Mouse (Mus musculus) hindbrain, postnatal 0 days (tissue): ENCODE data around the gene Sgms1. TPM values are rescaled to one million over a fixed set of nuclear protein-coding genes. Genes with fewer than 3 reads are reported as not detected.

ENCODE experiments used
- ATAC-seq: fragments of 200-750 bp; cut with Nextera tagmentation; 2 replicates; pipeline ENCODE4 v1.8.0; 2017; ENCODE audit warnings: mild to moderate bottlenecking, moderate TSS enrichment, moderate library complexity
- DNase-seq: peaks from one replicate; pipeline ENCODE4 v3.0.0-alpha.2; 2015; ENCODE audit warnings: low spot score
- H3K27ac ChIP-seq: fragments of 300-500 bp; sonication (generic); 2 replicates; pipeline ENCODE4 v1.5.1; 2014; ENCODE audit warnings: mild to moderate bottlenecking
- H3K27me3 ChIP-seq: fragments of 300-500 bp; sonication (generic); 2 replicates; pipeline ENCODE4 v1.6.1; 2014; ENCODE audit warnings: low read length, mixed read lengths; ENCODE audit not compliant: insufficient read depth
- H3K36me3 ChIP-seq: fragments of 300-500 bp; sonication (generic); 2 replicates; pipeline ENCODE4 v1.6.1; 2014; ENCODE audit warnings: low read length, mixed read lengths; ENCODE audit not compliant: insufficient read depth
- H3K4me1 ChIP-seq: fragments of 300-500 bp; sonication (generic); 2 replicates; pipeline ENCODE4 v1.6.1; 2014; ENCODE audit warnings: antibody characterized with exemption, low read length, mixed read lengths; ENCODE audit not compliant: insufficient read depth
- H3K4me2 ChIP-seq: fragments of 300-500 bp; sonication (generic); 2 replicates; pipeline ENCODE4 v1.6.1; 2014; ENCODE audit warnings: low read depth, mild to moderate bottlenecking, low read length, moderate library complexity, mixed read lengths
- H3K4me3 ChIP-seq: fragments of 300-500 bp; sonication (generic); 2 replicates; pipeline ENCODE4 v1.5.1; 2014; ENCODE audit warnings: low read length
- H3K9ac ChIP-seq: fragments of 300-500 bp; sonication (generic); replicated peaks from 2 replicates; pipeline ENCODE4 v1.6.1; 2014; ENCODE audit warnings: mild to moderate bottlenecking, low read length, moderate library complexity, mixed read lengths
- H3K9me3 ChIP-seq: fragments of 300-500 bp; sonication (generic); 2 replicates; pipeline ENCODE4 v1.6.1; 2016; ENCODE audit warnings: low read length, mixed read lengths
- CTCF ChIP-seq: IDR thresholded peaks from 2 replicates; pipeline ENCODE4 v1.5.1; 2016; ENCODE audit warnings: antibody characterized with exemption, control low read depth, low read depth
- WGBS: fragments of 180-500 bp; shearing (Covaris S2); extraction: QIAGEN DNeasy Blood & Tissue Kit; methylation state at CpG from one replicate; pipeline ENCODE4 v1.1.7; 2014; 5-methylcytosine and 5-hydroxymethylcytosine counted together
- polyA plus RNA-seq: library from polyadenylated mRNA; unstranded; fragments of >200 nt; fragmentation: Nextera tagmentation; extraction: Ambion mirVana; gene quantifications from 2 replicates; pipeline ENCODE4 v1.2.1, GENCODE M21; 2015
- total RNA-seq: library from RNA; depleted of rRNA; stranded (reverse); fragments of >200 nt; gene quantifications from 2 replicates; pipeline ENCODE4 v1.2.3, GENCODE M21; 2014

Sgms1 gene
- total and polyA plus RNA-seq, 2 experiments from 2014 or later, result 23.2 to 32.5 TPM

DNA sequence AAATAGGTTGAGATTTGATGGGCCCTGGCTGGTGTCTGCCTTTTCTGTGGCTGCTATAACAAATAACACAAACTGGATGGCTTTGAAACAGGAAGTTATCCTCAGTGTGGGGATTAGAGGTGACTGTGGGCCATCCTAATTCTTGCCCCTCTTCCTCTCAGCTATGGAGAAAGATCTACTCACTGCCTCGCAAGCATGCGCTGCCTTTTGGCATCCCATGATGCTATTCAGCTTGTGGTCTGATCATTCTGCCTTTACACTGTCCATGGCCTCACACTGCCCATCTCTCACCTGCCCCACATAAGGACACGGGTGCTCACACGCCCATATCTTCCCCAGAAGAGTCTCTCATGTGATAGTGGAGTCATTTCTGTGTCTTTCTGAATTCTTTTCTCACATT, 213.5 kb downstream of the Sgms1 start:
- H3K9ac ChIP-seq, result no peak overlapping the region
- H3K4me2 ChIP-seq, result no peak overlapping the region
- H3K27me3 ChIP-seq, result no peaks in the 10 kb centered on the region
- TF ChIP-seq CTCF, result no peak
- H3K36me3 ChIP-seq, result no peaks in the 10 kb centered on the region
- no peaks in the 10 kb centered on the region for H3K4me1 ChIP-seq
- H3K27ac ChIP-seq, result no peak overlapping the region
- no peak overlapping the region for H3K4me3 ChIP-seq
- H3K9me3 ChIP-seq, result no peaks in the 10 kb centered on the region
- DNase-seq (no peak), ATAC-seq (no peak)
- 94% methylated on average over 4 of the region's 4 CpGs for WGBS

DNA sequence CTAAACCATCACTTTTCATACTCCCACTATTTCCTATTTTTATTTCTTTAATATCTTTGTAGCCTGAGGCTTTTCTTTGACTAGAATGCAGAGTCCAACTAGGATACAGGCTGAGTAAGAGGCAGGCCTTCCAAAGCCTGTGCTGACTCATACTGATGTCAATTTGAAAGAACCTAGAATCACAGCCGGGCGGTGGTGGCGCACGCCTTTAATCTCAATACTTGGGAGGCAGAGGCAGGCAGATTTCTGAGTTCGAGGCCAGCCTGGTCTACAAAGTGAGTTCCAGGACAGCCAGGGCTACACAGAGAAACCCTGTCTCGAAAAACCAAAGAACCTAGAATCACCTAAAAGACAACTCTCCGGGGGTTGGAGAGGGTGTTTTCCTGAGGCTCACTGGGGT, 214.5 kb downstream of the Sgms1 start:
- no peak overlapping the region for H3K4me2 ChIP-seq
- H3K4me1 ChIP-seq, result no peaks in the 10 kb centered on the region
- no peaks in the 10 kb centered on the region for H3K9me3 ChIP-seq
- no peak overlapping the region for H3K4me3 ChIP-seq
- H3K27me3 ChIP-seq, result no peaks in the 10 kb centered on the region
- TF ChIP-seq CTCF, result no peak
- 93% methylated on average over 7 of the region's 7 CpGs for WGBS
- H3K27ac ChIP-seq, result no peak overlapping the region
- H3K9ac ChIP-seq, result no peak overlapping the region
- DNase-seq (no peak), ATAC-seq (no peak)
- no peaks in the 10 kb centered on the region for H3K36me3 ChIP-seq

DNA sequence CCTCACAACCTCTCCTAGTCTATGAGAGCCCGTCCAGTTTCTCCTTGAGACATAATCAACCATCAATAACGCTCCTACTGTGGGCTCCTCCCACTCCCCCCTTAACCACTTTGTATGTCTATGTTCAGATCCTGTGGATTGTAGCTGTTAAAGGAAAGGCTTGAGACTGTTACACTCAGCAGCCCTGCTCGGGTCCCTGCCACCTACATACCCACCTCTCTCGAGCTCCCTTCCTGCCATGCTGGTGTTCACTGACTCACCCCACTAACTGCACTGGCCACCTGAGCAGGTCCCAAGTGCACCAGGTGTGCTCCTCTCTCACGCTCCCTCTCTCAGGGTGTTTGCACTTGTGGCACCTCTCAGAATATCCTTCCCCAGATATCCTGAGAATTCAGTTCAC, 215.0 kb downstream of the Sgms1 start:
- 89% methylated on average over 5 of the region's 5 CpGs for WGBS
- ATAC-seq (no peak), DNase-seq (no peak)
- no peak for TF ChIP-seq CTCF
- Histone ChIP-seq H3K27me3 (no peaks in the 10 kb centered on the region), H3K4me2 (no peak overlapping the region), H3K4me3 (no peak overlapping the region), H3K9ac (no peak overlapping the region), H3K27ac (no peak overlapping the region), H3K4me1 (no peaks in the 10 kb centered on the region), H3K36me3 (no peaks in the 10 kb centered on the region), H3K9me3 (no peaks in the 10 kb centered on the region)

GRCm38 (mm10) chr19:32173522-32174184, 215.9 kb downstream of the Sgms1 start:
- no peaks in the 10 kb centered on the region for H3K27me3 ChIP-seq
- H3K4me2 ChIP-seq, result no peak overlapping the region
- no peaks in the 10 kb centered on the region for H3K9me3 ChIP-seq
- no peaks in the 10 kb centered on the region for H3K4me1 ChIP-seq
- no peak overlapping the region for H3K4me3 ChIP-seq
- no peaks in the 10 kb centered on the region for H3K36me3 ChIP-seq
- no peak overlapping the region for H3K27ac ChIP-seq
- no peak for DNase-seq
- no peak for ATAC-seq
- no peak overlapping the region for H3K9ac ChIP-seq
- WGBS, result 65% methylated on average over 6 of the region's 6 CpGs
- no peak for TF ChIP-seq CTCF

GRCm38 (mm10) chr19:32172511-32172981, 217.0 kb downstream of the Sgms1 start:
- no peak overlapping the region for H3K4me2 ChIP-seq
- ATAC-seq, result no peak
- no peak for TF ChIP-seq CTCF
- H3K4me1 ChIP-seq, result no peaks in the 10 kb centered on the region
- no peaks in the 10 kb centered on the region for H3K27me3 ChIP-seq
- no peaks in the 10 kb centered on the region for H3K9me3 ChIP-seq
- WGBS, result 89% methylated on average over 5 of the region's 5 CpGs
- H3K27ac ChIP-seq, result no peak overlapping the region
- H3K9ac ChIP-seq, result no peak overlapping the region
- no peak for DNase-seq
- H3K4me3 ChIP-seq, result no peak overlapping the region
- H3K36me3 ChIP-seq, result no peaks in the 10 kb centered on the region

DNA sequence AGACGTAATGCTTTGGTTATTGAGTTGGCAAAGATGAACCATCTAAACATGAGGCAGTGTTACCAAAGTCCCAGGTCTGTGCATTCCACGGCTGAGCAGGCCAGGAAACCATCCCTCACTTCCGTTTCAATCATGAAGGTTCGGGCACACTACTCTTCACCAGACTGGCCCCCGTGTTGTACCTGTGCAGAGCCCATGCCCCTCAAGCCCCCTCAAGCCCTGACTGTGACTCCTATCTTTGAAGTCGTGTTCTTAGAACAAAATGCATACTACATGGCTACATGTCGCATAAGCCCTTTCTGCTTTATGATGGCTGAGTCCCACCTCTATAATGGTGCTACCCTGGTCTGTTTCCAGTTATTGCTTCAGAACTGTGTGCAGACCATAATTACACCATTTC, 217.5 kb downstream of the Sgms1 start:
- H3K4me1 ChIP-seq, result no peaks in the 10 kb centered on the region
- DNase-seq, result no peak
- WGBS, result 92% methylated on average over 7 of the region's 7 CpGs
- no peak for TF ChIP-seq CTCF
- no peaks in the 10 kb centered on the region for H3K36me3 ChIP-seq
- no peak for ATAC-seq
- no peak overlapping the region for H3K4me3 ChIP-seq
- no peak overlapping the region for H3K4me2 ChIP-seq
- no peaks in the 10 kb centered on the region for H3K9me3 ChIP-seq
- no peak overlapping the region for H3K9ac ChIP-seq
- H3K27ac ChIP-seq, result no peak overlapping the region
- no peaks in the 10 kb centered on the region for H3K27me3 ChIP-seq
